Mouse (Mus musculus) forebrain, embryonic 16.5 days (tissue): ENCODE data around the gene Ptpn14. TPM values are rescaled to one million over a fixed set of nuclear protein-coding genes. Genes with fewer than 3 reads are reported as not detected.

Experiments used
- ATAC-seq: fragments of 200-750 bp; cut with Nextera tagmentation; 2 replicates; pipeline ENCODE4 v1.8.0; 2017; ENCODE audit warnings: mild to moderate bottlenecking, moderate library complexity
- H3K27ac ChIP-seq: fragments of 300-500 bp; sonication (generic); 2 replicates; pipeline ENCODE4 v1.5.1; 2014; ENCODE audit warnings: low read length, control low read depth
- H3K27me3 ChIP-seq: fragments of 300-500 bp; sonication (generic); replicated peaks from 2 replicates; pipeline ENCODE4 v1.6.1; 2014; ENCODE audit warnings: low read length; ENCODE audit not compliant: control insufficient read depth, insufficient read depth
- H3K36me3 ChIP-seq: fragments of 300-500 bp; sonication (generic); 2 replicates; pipeline ENCODE4 v1.6.1; 2014; ENCODE audit not compliant: control insufficient read depth, insufficient read depth
- H3K4me1 ChIP-seq: fragments of 300-500 bp; sonication (generic); replicated peaks from 2 replicates; pipeline ENCODE4 v1.6.1; 2014; ENCODE audit warnings: low read length; ENCODE audit not compliant: control insufficient read depth, insufficient read depth
- H3K4me2 ChIP-seq: fragments of 300-500 bp; sonication (generic); 2 replicates; pipeline ENCODE4 v1.6.1; 2014; ENCODE audit warnings: mild to moderate bottlenecking, low read length, control low read depth
- H3K4me3 ChIP-seq: fragments of 300-500 bp; sonication (generic); replicated peaks from 2 replicates; pipeline ENCODE4 v1.5.1; 2014; ENCODE audit warnings: mild to moderate bottlenecking, low read length, control low read depth
- H3K9ac ChIP-seq: fragments of 300-500 bp; sonication (generic); replicated peaks from 2 replicates; pipeline ENCODE4 v1.6.1; 2014; ENCODE audit warnings: low read depth, low read length, control low read depth
- H3K9me3 ChIP-seq: fragments of 300-500 bp; sonication (generic); 2 replicates; pipeline ENCODE4 v1.6.1; 2016; ENCODE audit warnings: low read length; ENCODE audit not compliant: control insufficient read depth
- WGBS: fragments of 180-500 bp; shearing (Covaris S2); extraction: QIAGEN DNeasy Blood & Tissue Kit; methylation state at CpG from one replicate; pipeline ENCODE4 v1.1.7; 2014; 5-methylcytosine and 5-hydroxymethylcytosine counted together
- polyA plus RNA-seq: library from polyadenylated mRNA; unstranded; fragments of >200 nt; fragmentation: Nextera tagmentation; extraction: Ambion mirVana; gene quantifications from 2 replicates; pipeline ENCODE4 v1.2.1, GENCODE M21; 2015

Gene Ptpn14
- polyA plus RNA-seq, 1 experiment from 2014 or later, result 0.85 TPM

- 44% methylated on average over 19 of the region's 19 CpGs for WGBS
- H3K36me3 ChIP-seq, result no peaks in the 10 kb centered on the region
- H3K4me1 ChIP-seq, result peaks cover 10% of the 10 kb centered on the region
- H3K9me3 ChIP-seq, result no peaks in the 10 kb centered on the region
- no peak overlapping the region for H3K4me3 ChIP-seq
- no peak overlapping the region for H3K9ac ChIP-seq
- 0 out of 2 replicates have a peak, but pooled peaks have one; percentile 45 for ATAC-seq
- H3K4me2 ChIP-seq, result no peak overlapping the region
- H3K27ac ChIP-seq, result no peak overlapping the region
- H3K27me3 ChIP-seq, result 0 out of 2 replicates have a peak, but pooled peaks cover 4% of the 10 kb centered on the region
These were observed 28.4 kb downstream of the Ptpn14 start for GRCm38 (mm10) chr1:189756306-189757053.

DNA sequence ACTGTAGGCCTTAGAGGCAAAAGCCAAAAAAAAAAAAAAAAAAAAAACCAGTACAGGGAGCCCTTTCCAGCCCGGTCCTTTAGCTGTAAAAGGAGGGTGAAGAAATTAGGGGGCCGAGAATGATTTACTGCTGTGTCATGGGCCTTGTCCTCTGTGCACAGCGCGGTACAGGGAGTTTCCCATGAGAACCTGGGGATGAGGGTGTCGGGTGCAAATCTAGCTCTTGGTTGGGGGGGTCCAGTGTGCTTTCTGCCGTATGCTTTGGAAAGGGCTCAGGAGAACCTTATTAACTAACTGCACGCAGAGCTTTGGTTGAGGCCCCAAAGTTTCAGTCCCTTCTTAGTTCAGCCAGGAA lies 29.0 kb downstream of the Ptpn14 start:
- H3K4me1 ChIP-seq, result peaks cover 10% of the 10 kb centered on the region
- H3K4me2 ChIP-seq, result no peak overlapping the region
- H3K27ac ChIP-seq, result no peak overlapping the region
- H3K4me3 ChIP-seq, result no peak overlapping the region
- 81% methylated on average over 7 of the region's 7 CpGs for WGBS
- 0 out of 2 replicates have a peak, but pooled peaks cover 4% of the 10 kb centered on the region for H3K27me3 ChIP-seq
- H3K9ac ChIP-seq, result no peak overlapping the region
- ATAC-seq, result no peak
- H3K9me3 ChIP-seq, result no peaks in the 10 kb centered on the region
- no peaks in the 10 kb centered on the region for H3K36me3 ChIP-seq

DNA sequence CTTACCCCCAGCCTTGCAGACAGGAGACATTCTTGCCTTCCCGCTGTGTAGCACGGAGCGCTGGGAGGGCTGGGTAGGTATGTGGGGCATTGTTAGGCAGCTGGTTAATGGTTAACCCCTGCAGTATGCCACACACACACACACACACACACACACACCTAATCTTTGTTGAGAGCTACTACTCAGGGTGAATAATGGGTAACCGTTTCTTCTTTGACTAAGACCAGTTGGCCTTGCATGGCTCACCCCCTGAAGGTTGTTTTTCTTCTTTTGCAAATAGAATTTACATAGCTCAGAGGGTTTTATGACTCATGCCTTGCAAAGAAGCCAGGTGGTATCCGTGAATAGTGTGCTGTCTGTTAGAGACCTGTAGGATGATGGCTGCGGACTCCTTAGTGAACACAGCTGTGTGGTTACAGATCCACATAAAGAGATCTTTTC lies 33.5 kb downstream of the Ptpn14 start:
- no peak overlapping the region for H3K4me2 ChIP-seq
- no peaks in the 10 kb centered on the region for H3K36me3 ChIP-seq
- WGBS, result 13% methylated on average over 6 of the region's 6 CpGs
- no peaks in the 10 kb centered on the region for H3K9me3 ChIP-seq
- no peak for ATAC-seq
- H3K4me1 ChIP-seq, result peaks cover 6% of the 10 kb centered on the region
- H3K27me3 ChIP-seq, result 0 out of 2 replicates have a peak, but pooled peaks cover 4% of the 10 kb centered on the region
- no peak overlapping the region for H3K4me3 ChIP-seq
- no peak overlapping the region for H3K27ac ChIP-seq
- H3K9ac ChIP-seq, result no peak overlapping the region

GRCm38 (mm10) chr1:189764258-189764657 lies 36.2 kb downstream of the Ptpn14 start:
- WGBS, result 84% methylated on average over 5 of the region's 5 CpGs
- Histone ChIP-seq H3K9me3 (no peaks in the 10 kb centered on the region), H3K9ac (no peak overlapping the region), H3K4me2 (no peak overlapping the region), H3K4me1 (no peaks in the 10 kb centered on the region), H3K4me3 (no peak overlapping the region), H3K36me3 (no peaks in the 10 kb centered on the region), H3K27ac (no peak overlapping the region), H3K27me3 (no peaks in the 10 kb centered on the region)
- ATAC-seq, result no peak

- ATAC-seq, result no peak
- Histone ChIP-seq H3K9me3 (no peaks in the 10 kb centered on the region), H3K4me1 (no peaks in the 10 kb centered on the region), H3K4me3 (no peak overlapping the region), H3K27me3 (no peaks in the 10 kb centered on the region), H3K9ac (no peak overlapping the region), H3K36me3 (no peaks in the 10 kb centered on the region), H3K27ac (no peak overlapping the region), H3K4me2 (no peak overlapping the region)
- 57% methylated on average over 10 of the region's 10 CpGs for WGBS
These were observed 39.1 kb downstream of the Ptpn14 start for GRCm38 (mm10) chr1:189767164-189767563.

- no peak for ATAC-seq
- H3K9ac ChIP-seq, result no peak overlapping the region
- no peak overlapping the region for H3K4me3 ChIP-seq
- H3K27me3 ChIP-seq, result no peaks in the 10 kb centered on the region
- no peak overlapping the region for H3K4me2 ChIP-seq
- H3K4me1 ChIP-seq, result no peaks in the 10 kb centered on the region
- 47% methylated on average over 9 of the region's 9 CpGs for WGBS
- no peaks in the 10 kb centered on the region for H3K9me3 ChIP-seq
- H3K36me3 ChIP-seq, result no peaks in the 10 kb centered on the region
- no peak overlapping the region for H3K27ac ChIP-seq
These were observed 39.8 kb downstream of the Ptpn14 start for GRCm38 (mm10) chr1:189767910-189768309.

GRCm38 (mm10) chr1:189770516-189770915 lies 42.4 kb downstream of the Ptpn14 start:
- Histone ChIP-seq H3K4me3 (no peak overlapping the region), H3K36me3 (no peaks in the 10 kb centered on the region), H3K27me3 (no peaks in the 10 kb centered on the region), H3K4me1 (no peaks in the 10 kb centered on the region), H3K4me2 (no peak overlapping the region), H3K27ac (no peak overlapping the region), H3K9me3 (no peaks in the 10 kb centered on the region), H3K9ac (no peak overlapping the region)
- 86% methylated on average over 3 of the region's 3 CpGs for WGBS
- no peak for ATAC-seq

GRCm38 (mm10) chr1:189772707-189773106 lies 44.6 kb downstream of the Ptpn14 start:
- H3K27ac ChIP-seq, result no peak overlapping the region
- WGBS, result 92% methylated on average over 10 of the region's 10 CpGs
- H3K4me2 ChIP-seq, result no peak overlapping the region
- H3K36me3 ChIP-seq, result no peaks in the 10 kb centered on the region
- H3K27me3 ChIP-seq, result no peaks in the 10 kb centered on the region
- no peak for ATAC-seq
- H3K9ac ChIP-seq, result no peak overlapping the region
- H3K4me1 ChIP-seq, result no peaks in the 10 kb centered on the region
- no peaks in the 10 kb centered on the region for H3K9me3 ChIP-seq
- no peak overlapping the region for H3K4me3 ChIP-seq

DNA sequence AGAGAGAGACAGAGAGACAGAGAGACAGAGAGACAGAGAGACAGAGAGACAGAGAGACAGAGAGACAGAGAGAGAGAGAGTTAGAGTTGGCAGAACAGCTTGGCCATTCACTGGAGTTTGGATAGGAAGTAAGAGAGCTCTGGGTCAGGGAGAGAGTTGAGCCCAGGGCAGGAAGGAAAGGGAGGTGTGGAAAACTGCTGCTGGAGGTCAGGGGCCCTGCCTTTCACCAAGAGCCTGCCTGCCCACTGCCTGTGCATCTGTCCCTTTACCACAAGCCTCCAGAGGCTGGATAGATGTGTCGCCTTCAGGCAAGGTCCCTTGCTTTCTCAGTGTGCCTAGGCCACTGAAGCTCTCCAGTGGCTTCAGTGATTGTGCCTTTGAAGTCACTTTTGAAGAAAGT lies 46.7 kb downstream of the Ptpn14 start:
- Histone ChIP-seq H3K4me1 (no peaks in the 10 kb centered on the region), H3K36me3 (no peaks in the 10 kb centered on the region), H3K9ac (no peak overlapping the region), H3K4me2 (no peak overlapping the region), H3K27ac (no peak overlapping the region), H3K4me3 (no peak overlapping the region), H3K9me3 (no peaks in the 10 kb centered on the region), H3K27me3 (0 out of 2 replicates have a peak, but pooled peaks cover 4% of the 10 kb centered on the region)
- no peak for ATAC-seq
- 76% methylated on average over 1 of the region's 1 CpGs for WGBS
